16 mouse cellular contexts compared by ENCODE assay signal in genomic region chr19:24156067-24156455, GRCm38 (mm10).
DNase-seq lines count a peak whose midpoint lies in the region; ATAC-seq and TF ChIP-seq lines count a peak whose summit lies in the region.
"Had no signal": no experiment of that assay in that cellular context is flagged by ENCODE, and none has a peak within 500 bp of the region (broad histone marks: within the 10 kb centered on the region; RNA-seq: fewer than 3 reads in every experiment).

No protein-coding gene starts in this region.

- H3K4me1 ChIP-seq in heart, postnatal 0 days (ENCODE audit: control insufficient read depth, insufficient read depth), result peaks cover 10% of the 10 kb centered on the region; the same call in 1 of the 2 replicates
- H3K4me1 ChIP-seq in intestine, postnatal 0 days (replicated peaks; ENCODE audit: control insufficient read depth, insufficient read depth, low read length), result peaks cover 14% of the 10 kb centered on the region; the same call in 1 of the 2 replicates
- H3K4me1 ChIP-seq in liver, postnatal 0 days (ENCODE audit: insufficient read depth), result peaks cover 8% of the 10 kb centered on the region
- peaks cover 22% of the 10 kb centered on the region for H3K4me1 ChIP-seq in heart, embryonic 12.5 days (replicated peaks)

- no peak overlapping the region for H3K4me3 ChIP-seq in heart, postnatal 0 days (ENCODE audit: low read depth, low read length)
- H3K4me3 ChIP-seq in intestine, postnatal 0 days (ENCODE audit: low read depth, low read length), result no peak overlapping the region
- no peak overlapping the region for H3K4me3 ChIP-seq in liver, postnatal 0 days (ENCODE audit: low read depth, low read length)
- no peak overlapping the region for H3K4me3 ChIP-seq in heart, embryonic 12.5 days
- H3K4me3 ChIP-seq: heart, embryonic 13.5 days; hindbrain, embryonic 13.5 days had no signal

- H3K27ac ChIP-seq in heart, postnatal 0 days (ENCODE audit: low read depth), result 0 out of 2 replicates have a peak overlapping the region, but pooled peaks have one; percentile 7
- H3K27ac ChIP-seq in intestine, postnatal 0 days (ENCODE audit: low read depth, low read length), result peak overlapping the region; percentile 54
- H3K27ac ChIP-seq in liver, postnatal 0 days (ENCODE audit: low read depth), result peak overlapping the region; percentile 73
- H3K27ac ChIP-seq in heart, embryonic 12.5 days (ENCODE audit: poor library complexity, severe bottlenecking), result no peak overlapping the region
- H3K27ac ChIP-seq: heart, embryonic 13.5 days; hindbrain, embryonic 13.5 days had no signal

- no peaks in the 10 kb centered on the region for H3K36me3 ChIP-seq in heart, postnatal 0 days (replicated peaks; ENCODE audit: control insufficient read depth, insufficient read depth, low read length)
- no peaks in the 10 kb centered on the region; the same call in 1 of the 2 replicates for H3K36me3 ChIP-seq in intestine, postnatal 0 days (ENCODE audit: control insufficient read depth, insufficient read depth)
- no peaks in the 10 kb centered on the region for H3K36me3 ChIP-seq in liver, postnatal 0 days (replicated peaks; ENCODE audit: insufficient read depth, low read length)
- H3K36me3 ChIP-seq in heart, embryonic 12.5 days, result no peaks in the 10 kb centered on the region
- H3K36me3 ChIP-seq: heart, embryonic 13.5 days; hindbrain, embryonic 13.5 days had no signal

- DNase-seq in heart, postnatal 0 days (ENCODE audit: low spot score), result no peak
- no peak for DNase-seq in heart, postnatal 4 days
- DNase-seq in A20 (ENCODE audit: low read depth, low spot score), result peak; percentile 16
- no peak for DNase-seq in liver, postnatal 0 days
- no peak for DNase-seq in gastrocnemius, adult 18-20 months (ENCODE audit: low spot score)
- no peak for DNase-seq in urinary bladder, adult 18-20 months (ENCODE audit: low spot score in 2 of 2)
- DNase-seq: cerebellum, postnatal 10 days; lung, adult 2 months; spleen, adult 18-20 months; thymus, adult 18-20 months had no signal

- H3K4me2 ChIP-seq in heart, postnatal 0 days (ENCODE audit: low read depth, low read length), result no peak overlapping the region
- peak overlapping the region; percentile 27; the same call in 1 of the 2 replicates for H3K4me2 ChIP-seq in intestine, postnatal 0 days (replicated peaks; ENCODE audit: low read depth)
- peak overlapping the region; percentile 34; the same call in 1 of the 2 replicates for H3K4me2 ChIP-seq in liver, postnatal 0 days (ENCODE audit: low read depth, low read length)
- H3K4me2 ChIP-seq in heart, embryonic 12.5 days, result no peak overlapping the region
- H3K4me2 ChIP-seq: heart, embryonic 13.5 days; hindbrain, embryonic 13.5 days; midbrain, embryonic 11.5 days had no signal

- no peak for TF ChIP-seq EP300 in heart, postnatal 0 days (IDR thresholded peaks at IDR 0.05; ENCODE audit: low read depth)
- no peak for TF ChIP-seq EP300 in liver, postnatal 0 days (IDR thresholded peaks at IDR 0.05; ENCODE audit: low read depth)

- no peak for ATAC-seq in heart, postnatal 0 days (ENCODE audit: insufficient read depth, low read depth)
- no peak for ATAC-seq in intestine, postnatal 0 days
- ATAC-seq in liver, postnatal 0 days, result peak; percentile 43
- ATAC-seq in heart, embryonic 12.5 days (ENCODE audit: insufficient number of reproducible peaks, low FRiP score), result no peak
- ATAC-seq: forebrain, embryonic 14.5 days had no signal

- no peaks in the 10 kb centered on the region for H3K9me3 ChIP-seq in heart, postnatal 0 days (replicated peaks; ENCODE audit: control insufficient read depth, low read length)
- H3K9me3 ChIP-seq in intestine, postnatal 0 days (ENCODE audit: control insufficient read depth), result no peaks in the 10 kb centered on the region
- H3K9me3 ChIP-seq in liver, postnatal 0 days (ENCODE audit: low read length), result no peaks in the 10 kb centered on the region
- H3K9me3 ChIP-seq in heart, embryonic 12.5 days (replicated peaks), result no peaks in the 10 kb centered on the region
- H3K9me3 ChIP-seq: heart, embryonic 13.5 days; hindbrain, embryonic 13.5 days had no signal

- no peak for TF ChIP-seq CTCF in heart, postnatal 0 days (IDR thresholded peaks at IDR 0.05; ENCODE audit: low read depth)
- TF ChIP-seq CTCF in intestine, postnatal 0 days (IDR thresholded peaks at IDR 0.05; ENCODE audit: low read depth), result no peak
- no peak for TF ChIP-seq CTCF in liver, postnatal 0 days (IDR thresholded peaks at IDR 0.05; ENCODE audit: low read depth)

- WGBS in heart, postnatal 0 days, result 64% methylated on average over 6 of the region's 6 CpGs
- 29% methylated on average over 6 of the region's 6 CpGs for WGBS in intestine, postnatal 0 days
- WGBS in liver, postnatal 0 days (ENCODE audit: insufficient replicate concordance), result 45% methylated on average over 6 of the region's 6 CpGs
- 70% methylated on average over 6 of the region's 6 CpGs for WGBS in heart, embryonic 12.5 days

- no peaks in the 10 kb centered on the region for H3K27me3 ChIP-seq in heart, postnatal 0 days (ENCODE audit: control insufficient read depth, insufficient read depth, low read length)
- no peaks in the 10 kb centered on the region for H3K27me3 ChIP-seq in intestine, postnatal 0 days (replicated peaks; ENCODE audit: control insufficient read depth, insufficient read depth, low read length)
- H3K27me3 ChIP-seq in liver, postnatal 0 days (ENCODE audit: insufficient read depth, low read length), result no peaks in the 10 kb centered on the region
- H3K27me3 ChIP-seq in heart, embryonic 12.5 days (replicated peaks), result no peaks in the 10 kb centered on the region
- H3K27me3 ChIP-seq: heart, embryonic 13.5 days; hindbrain, embryonic 13.5 days had no signal

- H3K9ac ChIP-seq in heart, postnatal 0 days (replicated peaks; ENCODE audit: low read depth, low read length), result no peak overlapping the region
- no peak overlapping the region for H3K9ac ChIP-seq in intestine, postnatal 0 days (ENCODE audit: low read depth, low read length)
- no peak overlapping the region for H3K9ac ChIP-seq in liver, postnatal 0 days (replicated peaks)
- no peak overlapping the region for H3K9ac ChIP-seq in heart, embryonic 12.5 days
- H3K9ac ChIP-seq: heart, embryonic 13.5 days; hindbrain, embryonic 13.5 days had no signal

Comparison
In these comparisons a context has a peak if more than half of its experiments do, and no peak if none do; other contexts are left out.
1. H3K4me2 ChIP-seq: peak in intestine, postnatal 0 days (single experiment) and liver, postnatal 0 days (single experiment); none in heart, postnatal 0 days (single experiment) and heart, embryonic 12.5 days (single experiment).